Mouse (Mus musculus) lung, embryonic 16.5 days (tissue): ENCODE data around the gene Rab25. TPM values are rescaled to one million over a fixed set of nuclear protein-coding genes. Genes with fewer than 3 reads are reported as not detected.

Source experiments
- ATAC-seq: fragments of 200-750 bp; cut with Nextera tagmentation; 2 replicates; pipeline ENCODE4 v1.8.0; 2017; ENCODE audit warnings: low read depth, mild to moderate bottlenecking, moderate library complexity
- H3K27ac ChIP-seq: fragments of 300-500 bp; sonication (generic); 2 replicates; pipeline ENCODE4 v1.5.1; 2014; ENCODE audit warnings: mild to moderate bottlenecking, control low read depth, low read length
- H3K27me3 ChIP-seq: fragments of 300-500 bp; sonication (generic); 2 replicates; pipeline ENCODE4 v1.6.1; 2014; ENCODE audit warnings: low read depth, low read length, mixed read lengths; ENCODE audit not compliant: control insufficient read depth, insufficient read depth
- H3K36me3 ChIP-seq: fragments of 300-500 bp; sonication (generic); 2 replicates; pipeline ENCODE4 v1.6.1; 2014; ENCODE audit warnings: low read length; ENCODE audit not compliant: control insufficient read depth, insufficient read depth
- H3K4me1 ChIP-seq: fragments of 300-500 bp; sonication (generic); replicated peaks from 2 replicates; pipeline ENCODE4 v1.6.1; 2014; ENCODE audit warnings: low read length, mixed read lengths; ENCODE audit not compliant: control insufficient read depth, insufficient read depth
- H3K4me2 ChIP-seq: fragments of 300-500 bp; sonication (generic); 2 replicates; pipeline ENCODE4 v1.6.1; 2014; ENCODE audit warnings: low read depth, low read length, control low read depth
- H3K4me3 ChIP-seq: fragments of 300-500 bp; sonication (generic); 2 replicates; pipeline ENCODE4 v1.5.1; 2014; ENCODE audit warnings: mild to moderate bottlenecking, low read length, control low read depth
- H3K9ac ChIP-seq: fragments of 300-500 bp; sonication (generic); 2 replicates; pipeline ENCODE4 v1.6.1; 2014; ENCODE audit warnings: low read length, control low read depth
- H3K9me3 ChIP-seq: fragments of 300-500 bp; sonication (generic); 2 replicates; pipeline ENCODE4 v1.6.1; 2016; ENCODE audit warnings: low read length; ENCODE audit not compliant: control insufficient read depth
- WGBS: fragments of 180-500 bp; shearing (Covaris S2); extraction: QIAGEN DNeasy Blood & Tissue Kit; methylation state at CpG from one replicate; pipeline ENCODE4 v1.1.7; 2014; 5-methylcytosine and 5-hydroxymethylcytosine counted together
- polyA plus RNA-seq: library from polyadenylated mRNA; unstranded; fragments of >200 nt; fragmentation: Nextera tagmentation; extraction: Ambion mirVana; gene quantifications from 2 replicates; pipeline ENCODE4 v1.2.1, GENCODE M21; 2015

The Rab25 gene
- polyA plus RNA-seq, 1 experiment from 2014 or later: 48.0 TPM

DNA sequence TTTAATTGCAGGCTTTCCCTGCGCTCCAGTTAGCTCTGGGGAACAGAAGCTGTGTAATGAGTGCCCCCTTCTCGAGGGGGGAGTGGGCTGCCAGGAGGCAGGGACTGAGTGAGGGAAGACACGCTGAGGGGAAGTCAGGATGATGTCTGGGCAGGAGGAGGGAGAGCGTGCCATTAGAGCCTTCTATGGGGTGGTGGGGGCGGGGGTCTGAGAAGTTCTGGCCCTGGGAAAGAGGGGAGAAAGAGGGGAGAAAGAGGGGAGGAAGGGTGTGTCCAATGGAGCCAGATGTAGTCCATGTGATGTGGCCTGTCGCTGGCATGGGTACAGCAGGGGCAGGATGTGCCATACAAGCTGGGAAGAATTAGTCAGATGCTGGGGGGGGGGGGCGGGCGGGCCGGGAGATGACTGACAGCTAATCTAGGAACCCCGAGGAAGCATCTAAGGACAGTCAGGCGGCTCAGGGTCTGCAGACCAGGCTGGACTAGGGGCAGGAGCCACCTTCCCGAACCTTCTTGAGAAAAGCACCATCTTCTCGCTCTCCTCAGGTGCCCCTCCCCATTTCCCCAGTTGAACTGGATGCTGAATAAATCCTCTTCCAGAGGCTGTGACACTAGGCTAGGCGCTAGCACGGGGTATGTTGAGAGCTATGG, 35.1 kb downstream of the Rab25 start:
- Histone ChIP-seq H3K4me3 (no peak overlapping the region), H3K27me3 (no peaks in the 10 kb centered on the region), H3K27ac (peak overlapping the region; percentile 58), H3K9me3 (no peaks in the 10 kb centered on the region), H3K4me1 (peaks cover 47% of the 10 kb centered on the region), H3K9ac (peak overlapping the region; percentile 30), H3K4me2 (peak overlapping the region; percentile 9; the same call in 1 of the 2 replicates), H3K36me3 (no peaks in the 10 kb centered on the region)
- WGBS: 29% methylated on average over 12 of the region's 15 CpGs
- ATAC-seq: no peak

DNA sequence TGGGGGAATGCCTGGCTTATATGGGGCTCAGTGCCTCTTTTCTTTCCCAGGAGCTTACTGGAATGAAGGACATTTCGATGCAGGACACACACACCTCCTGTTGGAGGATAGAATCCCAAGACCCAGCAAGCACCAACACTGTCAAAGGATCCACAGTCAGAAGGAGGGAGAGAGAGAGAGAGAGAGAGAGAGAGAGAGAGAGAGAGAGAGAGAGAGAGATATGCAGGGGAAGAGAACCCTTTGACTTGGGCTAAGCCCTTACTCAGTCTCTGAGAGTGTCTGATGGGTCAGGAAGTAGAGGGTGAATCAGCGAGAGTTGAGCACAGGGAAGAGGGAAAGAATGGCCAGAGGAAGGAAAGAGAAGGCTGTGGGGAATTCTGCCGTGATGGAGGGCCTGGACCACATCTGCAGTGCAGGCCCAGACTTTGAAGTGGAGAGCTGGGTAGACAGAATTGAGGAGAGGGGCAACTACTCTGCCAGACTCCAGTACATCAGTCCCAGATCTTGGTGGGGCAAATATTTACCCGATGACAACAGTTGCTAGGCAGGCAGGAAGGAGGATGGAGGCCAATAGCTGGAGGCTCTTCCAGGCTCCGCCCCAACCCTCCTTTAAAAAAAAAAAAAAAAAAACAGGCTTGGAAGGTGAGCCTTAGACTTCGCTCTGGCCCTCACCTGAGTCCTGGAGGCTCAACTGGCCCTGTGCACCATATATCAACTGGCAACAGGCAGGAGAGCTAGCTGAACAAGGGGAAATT, 35.8 kb downstream of the Rab25 start:
- no peaks in the 10 kb centered on the region for H3K36me3 ChIP-seq
- H3K4me3 ChIP-seq: no peak overlapping the region
- peak overlapping the region; percentile 9; the same call in 1 of the 2 replicates for H3K4me2 ChIP-seq
- H3K27me3 ChIP-seq: no peaks in the 10 kb centered on the region
- H3K9ac ChIP-seq: peak overlapping the region; percentile 25; the same call in 1 of the 2 replicates
- 31% methylated on average over 6 of the region's 6 CpGs for WGBS
- H3K9me3 ChIP-seq: no peaks in the 10 kb centered on the region
- ATAC-seq: no peak
- H3K27ac ChIP-seq: peak overlapping the region; percentile 58
- peaks cover 47% of the 10 kb centered on the region for H3K4me1 ChIP-seq

DNA sequence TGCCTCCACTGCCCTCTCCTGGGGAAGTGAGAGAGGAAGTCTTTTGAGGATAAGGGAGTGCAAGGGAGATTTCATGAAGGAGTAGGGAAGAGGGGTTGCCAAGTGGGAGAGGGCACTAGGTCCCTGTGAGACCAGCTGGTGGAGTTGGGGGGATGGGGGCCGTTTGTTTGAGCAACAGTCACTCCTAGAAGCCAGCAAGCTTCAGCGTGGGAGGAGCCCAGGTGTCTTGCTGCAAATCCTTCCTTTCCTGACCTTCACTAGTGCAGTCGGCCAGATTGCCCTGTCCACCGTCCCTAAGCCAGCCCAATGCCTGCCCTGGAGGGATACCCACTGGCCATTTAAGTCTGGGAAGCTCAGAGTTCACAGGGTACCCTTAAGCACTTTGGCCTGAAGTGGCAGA, 36.5 kb downstream of the Rab25 start:
- Histone ChIP-seq H3K36me3 (no peaks in the 10 kb centered on the region), H3K4me2 (no peak overlapping the region), H3K4me3 (no peak overlapping the region), H3K27me3 (no peaks in the 10 kb centered on the region), H3K27ac (no peak overlapping the region), H3K9ac (0 out of 2 replicates have a peak overlapping the region, but pooled peaks have one; percentile 5), H3K4me1 (peaks cover 47% of the 10 kb centered on the region), H3K9me3 (no peaks in the 10 kb centered on the region)
- 49% methylated on average over 4 of the region's 4 CpGs for WGBS
- ATAC-seq: no peak

DNA sequence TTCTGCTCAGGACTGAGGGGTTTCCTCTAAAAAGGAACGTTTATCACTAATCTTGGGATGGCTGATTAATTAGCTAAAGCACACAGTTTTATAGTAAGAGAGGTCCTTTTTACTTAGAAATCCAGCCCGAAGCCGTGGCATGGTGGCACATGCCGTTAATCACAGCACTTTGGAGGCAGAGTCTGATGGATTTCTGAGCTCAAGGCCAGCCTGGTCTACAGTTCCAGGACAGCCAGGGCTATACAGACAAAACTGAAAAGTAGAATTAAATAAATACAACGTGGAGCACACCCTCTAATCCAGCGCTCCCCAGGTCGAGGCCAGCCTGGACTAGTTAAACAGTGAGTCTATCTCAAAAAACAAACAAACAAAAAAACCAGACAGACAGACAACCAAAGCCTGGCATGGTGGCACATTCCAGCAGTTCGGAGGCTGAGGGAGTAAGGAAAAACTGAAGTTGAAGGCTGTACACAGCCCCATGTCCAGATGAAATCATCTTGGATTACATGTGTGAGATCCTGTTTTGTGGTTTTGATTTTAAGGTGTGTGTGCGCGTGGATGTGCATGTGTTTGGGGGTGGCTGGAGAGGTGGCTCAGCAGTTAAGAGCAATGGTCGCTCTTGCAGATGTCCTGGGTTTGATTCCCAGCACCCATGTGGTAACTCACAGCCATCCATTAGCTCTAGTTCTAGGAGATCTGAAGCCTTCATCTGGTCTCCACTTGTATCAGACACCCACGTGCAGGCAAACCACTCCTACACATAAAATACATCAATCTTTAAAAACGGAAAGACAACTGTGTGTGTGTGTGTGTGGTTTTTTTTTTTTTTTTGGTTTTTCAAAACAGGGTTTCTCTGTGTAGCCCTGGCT, 37.4 kb downstream of the Rab25 start:
- H3K4me2 ChIP-seq: peak overlapping the region; percentile 56
- H3K9me3 ChIP-seq: no peaks in the 10 kb centered on the region
- H3K9ac ChIP-seq: peak overlapping the region; percentile 59
- peak overlapping the region; percentile 89 for H3K27ac ChIP-seq
- WGBS: 40% methylated on average over 13 of the region's 13 CpGs
- peak overlapping the region; percentile 46 for H3K4me3 ChIP-seq
- H3K4me1 ChIP-seq: peaks cover 47% of the 10 kb centered on the region
- no peak for ATAC-seq
- no peaks in the 10 kb centered on the region for H3K36me3 ChIP-seq
- no peaks in the 10 kb centered on the region for H3K27me3 ChIP-seq

DNA sequence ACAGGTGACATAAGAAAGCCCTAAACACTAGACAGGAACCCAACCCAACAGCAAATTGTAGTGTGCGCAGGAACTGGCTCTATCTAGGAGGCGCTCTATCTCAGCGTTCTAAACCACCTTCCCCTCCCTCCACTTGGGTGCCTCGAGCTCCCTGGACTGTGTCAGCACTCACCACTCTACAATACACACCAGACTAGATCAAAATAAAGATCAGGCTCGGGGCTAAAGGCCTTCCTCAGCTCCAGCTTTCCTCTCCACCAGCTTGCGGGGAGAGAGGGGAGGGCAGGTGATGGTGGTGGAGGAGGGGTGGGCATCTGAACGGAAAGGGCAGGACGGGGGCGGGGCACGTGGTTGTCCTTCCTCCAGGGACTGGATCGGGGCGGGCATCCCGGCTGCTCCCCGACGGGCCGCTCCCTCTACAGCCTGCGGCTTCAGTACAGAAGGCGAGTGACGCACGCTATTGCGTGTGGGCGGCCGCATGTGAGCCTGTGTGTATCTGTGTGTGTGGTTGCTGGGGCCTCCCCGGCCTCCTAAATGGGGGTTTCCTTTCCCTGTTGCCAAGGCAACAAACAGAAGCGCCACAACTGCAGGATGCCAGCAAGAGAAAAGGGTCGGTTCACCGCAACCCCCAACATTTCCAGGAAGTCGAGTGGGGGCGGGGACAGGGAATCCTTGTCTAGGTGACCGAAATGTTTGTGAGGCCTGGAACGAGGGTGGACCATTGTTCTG, 38.2 kb downstream of the Rab25 start, which contains the start of gene Lmna:
TSS of gene Lmna (minus strand) at position 265 of the 729 bp plus-strand sequence.
- H3K9me3 ChIP-seq: no peaks in the 10 kb centered on the region
- H3K36me3 ChIP-seq: no peaks in the 10 kb centered on the region
- under 1% methylated on average over 31 of the region's 31 CpGs for WGBS
- H3K4me2 ChIP-seq: peak within 1 kb of the TSS; percentile 56
- peak within 1 kb of the TSS; percentile 46 for H3K4me3 ChIP-seq
- H3K9ac ChIP-seq: peak within 1 kb of the TSS; percentile 59
- H3K4me1 ChIP-seq: peaks cover 49% of the 10 kb centered on the region
- H3K27ac ChIP-seq: peak within 1 kb of the TSS; percentile 89
- no peaks in the 10 kb centered on the region for H3K27me3 ChIP-seq
- ATAC-seq: peak; percentile 96

GRCm38 (mm10) chr3:88509250-88509649, 38.9 kb downstream of the Rab25 start:
- H3K9me3 ChIP-seq: no peaks in the 10 kb centered on the region
- no peaks in the 10 kb centered on the region for H3K27me3 ChIP-seq
- H3K27ac ChIP-seq: peak overlapping the region; percentile 89
- peak overlapping the region; percentile 59 for H3K9ac ChIP-seq
- peaks cover 44% of the 10 kb centered on the region for H3K4me1 ChIP-seq
- no peaks in the 10 kb centered on the region for H3K36me3 ChIP-seq
- 61% methylated on average over 3 of the region's 3 CpGs for WGBS
- no peak for ATAC-seq
- peak overlapping the region; percentile 56 for H3K4me2 ChIP-seq
- peak overlapping the region; percentile 46 for H3K4me3 ChIP-seq

DNA sequence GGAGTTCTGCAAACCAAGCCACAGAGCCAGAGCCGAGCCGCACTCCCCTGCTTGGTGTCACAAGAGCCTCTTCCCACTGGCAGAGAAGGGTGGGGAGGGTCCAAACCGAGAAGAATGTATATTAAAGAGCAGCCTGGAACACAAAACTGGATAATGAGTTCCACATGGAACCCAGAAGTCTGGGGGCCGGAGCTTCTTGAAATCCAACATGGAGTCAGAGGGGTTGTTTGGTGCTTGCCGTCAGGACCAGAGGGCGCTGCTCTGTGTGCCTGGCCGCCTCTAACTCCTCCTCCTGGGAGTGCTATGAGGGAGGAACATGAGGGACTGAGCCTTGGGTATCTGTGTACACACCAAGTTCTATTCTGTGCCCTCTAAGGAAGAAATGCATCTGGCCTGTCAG, 42.3 kb downstream of the Rab25 start:
- H3K4me1 ChIP-seq: peaks cover 37% of the 10 kb centered on the region
- no peak overlapping the region for H3K27ac ChIP-seq
- H3K27me3 ChIP-seq: no peaks in the 10 kb centered on the region
- no peak for ATAC-seq
- H3K36me3 ChIP-seq: no peaks in the 10 kb centered on the region
- 0 out of 2 replicates have a peak overlapping the region, but pooled peaks have one; percentile 5 for H3K9ac ChIP-seq
- no peak overlapping the region for H3K4me3 ChIP-seq
- H3K9me3 ChIP-seq: no peaks in the 10 kb centered on the region
- 45% methylated on average over 7 of the region's 7 CpGs for WGBS
- H3K4me2 ChIP-seq: no peak overlapping the region

GRCm38 (mm10) chr3:88505081-88505480, 43.0 kb downstream of the Rab25 start:
- Histone ChIP-seq H3K27me3 (no peaks in the 10 kb centered on the region), H3K9me3 (no peaks in the 10 kb centered on the region), H3K4me1 (peaks cover 33% of the 10 kb centered on the region), H3K4me2 (no peak overlapping the region), H3K9ac (no peak overlapping the region), H3K27ac (peak overlapping the region; percentile 61), H3K36me3 (no peaks in the 10 kb centered on the region), H3K4me3 (no peak overlapping the region)
- WGBS: 59% methylated on average over 6 of the region's 6 CpGs
- ATAC-seq: no peak
